Comparison of ENCODE assay signal across 18 mouse cellular contexts in the genomic region with DNA sequence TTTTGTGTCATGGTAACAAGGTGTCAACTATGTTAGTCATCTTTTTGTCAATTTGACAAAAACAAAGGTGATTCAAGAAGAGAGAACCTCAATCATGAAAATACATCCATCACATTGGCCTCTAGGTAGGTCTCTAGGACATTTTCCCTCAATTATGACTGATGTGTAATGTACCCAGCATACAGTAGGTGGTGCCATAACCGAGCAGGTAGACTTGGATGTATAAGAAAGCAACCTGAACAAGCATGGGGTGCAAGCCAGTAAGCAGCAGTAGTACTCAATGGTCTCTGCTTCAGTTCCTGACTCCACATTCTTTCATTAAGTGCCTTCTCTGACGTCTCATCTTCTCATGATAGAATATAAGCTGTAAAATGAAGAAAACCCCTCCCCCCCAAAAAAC.
A peak's percentile ranks its signal among the peaks of the same experiment; 100 is the strongest.
DNase-seq lines count a peak whose midpoint lies in the region; ATAC-seq and TF ChIP-seq lines count a peak whose summit lies in the region.
"Had no signal": no experiment of that assay in that cellular context is flagged by ENCODE, and none has a peak within 500 bp of the region (broad histone marks: within the 10 kb centered on the region; RNA-seq: fewer than 3 reads in every experiment).

No protein-coding gene starts in this region.

- H3K27me3 ChIP-seq in E14TG2a.4 (ENCODE audit: insufficient read depth, low read length), result no peaks in the 10 kb centered on the region
- H3K27me3 ChIP-seq in midbrain, embryonic 11.5 days (ENCODE audit: control insufficient read depth, insufficient read depth, low read length), result no peaks in the 10 kb centered on the region
- H3K27me3 ChIP-seq: limb, embryonic 15.5 days; megakaryocyte, embryonic 14.5 days; stomach, embryonic 15.5 days had no signal

- WGBS in midbrain, embryonic 11.5 days, result 62% methylated on average over 2 of the region's 2 CpGs

- H3K9ac ChIP-seq in midbrain, embryonic 11.5 days (ENCODE audit: low read length), result no peak overlapping the region
- H3K9ac ChIP-seq: hindbrain, embryonic 14.5 days; limb, embryonic 15.5 days; stomach, embryonic 15.5 days had no signal

- intact Hi-C loops in left cerebral cortex, adult 2 months (cut with DNase I), result no loop called here

- no peak for DNase-seq in frontal cortex, postnatal 10 days (ENCODE audit: low spot score in 2 of 2)
- DNase-seq in left cerebral cortex, adult 2 months (ENCODE audit: extremely low spot score in 1 of 2, low spot score in 2 of 2), result no peak
- DNase-seq in left cerebral cortex, adult 8-10 months (ENCODE audit: low spot score in 2 of 2), result no peak
- peak; percentile 58 for DNase-seq in thymus, postnatal 14 days
- DNase-seq in midbrain, embryonic 11.5 days (ENCODE audit: low spot score, missing footprints), result no peak
- DNase-seq: cerebellum, adult 18-20 months; kidney, adult 8-10 months; layer of hippocampus, postnatal 36 days; lung, adult 2 months had no signal

- no peak overlapping the region for H3K27ac ChIP-seq in left cerebral cortex, adult 2 months
- no peak overlapping the region for H3K27ac ChIP-seq in midbrain, embryonic 11.5 days (ENCODE audit: low read depth, low read length)
- H3K27ac ChIP-seq: hindbrain, embryonic 14.5 days; limb, embryonic 15.5 days; stomach, embryonic 15.5 days had no signal

- no peak overlapping the region for H3K4me2 ChIP-seq in midbrain, embryonic 11.5 days
- H3K4me2 ChIP-seq: heart, embryonic 11.5 days; hindbrain, embryonic 14.5 days; limb, embryonic 15.5 days; stomach, embryonic 15.5 days had no signal

- TF ChIP-seq CTCF in left cerebral cortex, adult 2 months (IDR thresholded peaks at IDR 0.05), result peak; percentile 47
- peak; percentile 39 for TF ChIP-seq CTCF in E14TG2a.4 (conservative IDR thresholded peaks at IDR 0.05; ENCODE audit: low read length)

- no peaks in the 10 kb centered on the region for H3K4me1 ChIP-seq in E14TG2a.4 (replicated peaks; ENCODE audit: low read depth, low read length)
- H3K4me1 ChIP-seq in midbrain, embryonic 11.5 days (ENCODE audit: control insufficient read depth, insufficient read depth, low read length), result no peaks in the 10 kb centered on the region
- H3K4me1 ChIP-seq: limb, embryonic 15.5 days; megakaryocyte, embryonic 14.5 days; stomach, embryonic 15.5 days had no signal

- H3K4me3 ChIP-seq in left cerebral cortex, adult 2 months, result no peak overlapping the region
- no peak overlapping the region for H3K4me3 ChIP-seq in E14TG2a.4 (replicated peaks; ENCODE audit: low read length)
- no peak overlapping the region for H3K4me3 ChIP-seq in midbrain, embryonic 11.5 days (ENCODE audit: low read depth, low read length)
- H3K4me3 ChIP-seq: limb, embryonic 15.5 days; megakaryocyte, embryonic 14.5 days; myocyte; stomach, embryonic 15.5 days had no signal

- H3K9me3 ChIP-seq in E14TG2a.4 (ENCODE audit: low read length), result no peaks in the 10 kb centered on the region
- no peaks in the 10 kb centered on the region for H3K9me3 ChIP-seq in midbrain, embryonic 11.5 days (ENCODE audit: control insufficient read depth, low read length)
- H3K9me3 ChIP-seq: limb, embryonic 15.5 days; megakaryocyte, embryonic 14.5 days; stomach, embryonic 15.5 days had no signal

- H3K36me3 ChIP-seq in E14TG2a.4 (ENCODE audit: insufficient read depth, low read length), result no peaks in the 10 kb centered on the region
- no peaks in the 10 kb centered on the region for H3K36me3 ChIP-seq in midbrain, embryonic 11.5 days (ENCODE audit: control insufficient read depth, insufficient read depth, low read length)
- H3K36me3 ChIP-seq: limb, embryonic 15.5 days; stomach, embryonic 15.5 days had no signal

- ATAC-seq in frontal cortex, adult (ENCODE audit: low TSS enrichment), result peak; percentile 82
- ATAC-seq in midbrain, embryonic 11.5 days (ENCODE audit: low FRiP score), result no peak
- no peak for ATAC-seq in megakaryocyte-erythroid progenitor cell, adult 5-6 weeks (replicated peaks; ENCODE audit: low FRiP score, low TSS enrichment, poor library complexity, severe bottlenecking)
